Mouse (Mus musculus) heart, postnatal 36 days (tissue): ENCODE data around the gene Ccdc82. TPM values are rescaled to one million over a fixed set of nuclear protein-coding genes. Genes with fewer than 3 reads are reported as not detected.

Experiments used
- DNase-seq, 2 experiments: peaks; one replicate each; pipeline ENCODE4 v3.0.0; 2021 to 2022
- intact Hi-C: fragments of 180-260 bp; cut with DNase I; formaldehyde crosslinking; loops from one replicate; pipeline ENCODE4 v1.15.1; 2025
- total RNA-seq, 2 experiments: library from RNA; stranded (reverse); gene quantifications; 2 replicates each; pipeline ENCODE4 v1.2.3; 2021

The Ccdc82 gene
- total RNA-seq, 2 experiments from 2014 or later: 8.7 to 8.9 TPM

DNA sequence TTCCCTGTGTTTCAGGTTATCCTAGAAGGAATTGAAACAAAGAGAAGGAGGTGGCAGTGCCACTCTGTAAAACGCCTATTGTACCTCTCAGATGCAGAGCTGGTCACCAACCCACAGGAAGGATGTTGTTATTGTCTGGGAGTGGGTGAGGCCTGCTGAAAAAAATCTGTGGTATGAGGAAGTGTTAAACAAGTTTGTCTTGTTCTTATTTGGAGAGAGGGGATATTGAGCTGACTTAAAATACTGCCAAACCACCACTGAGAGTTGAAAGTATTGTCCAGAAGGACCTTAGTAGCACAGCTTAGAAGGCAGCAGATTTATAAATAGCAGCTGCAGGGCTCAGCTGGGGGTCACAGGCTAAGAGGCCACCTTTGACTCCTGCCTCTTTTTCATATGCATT is 76.9 kb downstream of the Ccdc82 start:
- peak in 1 of 2 experiments; percentile 16 for DNase-seq
- intact Hi-C loops: no loop called here

Other genes starting within 250 kb of the Ccdc82 start
- 1 to 10 TPM; 6.1 to 6.2 TPM for gene Jrkl, start 1.1 kb upstream of the Ccdc82 start, total RNA-seq
- 1 to 10 TPM; 6.0 to 6.2 TPM for gene Maml2, start 51.0 kb downstream of the Ccdc82 start, total RNA-seq
- gene Gm17571, start 199.8 kb downstream of the Ccdc82 start, total RNA-seq: not detected